Mouse (Mus musculus) kidney, adult 18-20 months (tissue): ENCODE results near the gene Zfp296.

ENCODE experiments used
- DNase-seq: peaks from one replicate; pipeline ENCODE4 v3.0.0; 2021

Gene Zfp296

DNA sequence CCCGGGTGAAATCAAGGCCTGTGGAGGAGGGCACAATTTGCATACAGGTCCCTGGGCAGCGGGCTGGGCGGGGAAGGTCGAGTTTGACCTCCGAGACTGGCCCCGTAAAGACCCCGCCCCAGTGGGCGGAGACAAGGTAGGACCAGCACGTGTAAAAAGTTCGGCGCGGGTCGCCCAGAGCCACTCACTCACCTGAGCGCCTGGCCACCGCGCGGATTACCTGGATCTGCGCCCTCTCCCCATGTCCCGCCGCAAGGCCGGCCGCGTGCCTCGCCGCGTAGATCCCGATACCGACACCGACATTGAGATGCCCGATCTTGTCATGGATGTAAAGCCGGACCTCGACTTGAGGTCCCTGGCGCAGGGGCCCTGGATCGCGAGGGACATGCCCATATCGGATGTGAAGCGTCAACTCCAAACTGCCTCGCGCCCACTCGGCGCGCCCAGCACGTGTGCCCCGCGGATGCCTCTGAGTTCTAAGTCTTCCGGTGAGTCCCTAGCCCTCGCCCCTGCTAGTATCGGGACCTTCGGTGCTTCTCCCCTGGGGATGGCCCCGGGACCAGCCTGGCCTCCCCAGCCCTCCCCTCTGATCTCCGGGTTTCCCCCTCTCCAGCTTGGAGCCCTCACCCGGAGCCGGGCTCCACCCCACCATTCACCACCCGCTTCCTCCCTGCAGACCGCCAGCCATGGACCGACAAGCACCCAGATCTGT, at the start of gene Zfp296, which contains the start of gene Gemin7:
TSS of gene Zfp296 (plus strand) at position 147 of the 712 bp plus-strand sequence.
TSS of gene Gemin7 (minus strand) at position 455 of the 712 bp plus-strand sequence.
- peak; percentile 67 for DNase-seq

DNA sequence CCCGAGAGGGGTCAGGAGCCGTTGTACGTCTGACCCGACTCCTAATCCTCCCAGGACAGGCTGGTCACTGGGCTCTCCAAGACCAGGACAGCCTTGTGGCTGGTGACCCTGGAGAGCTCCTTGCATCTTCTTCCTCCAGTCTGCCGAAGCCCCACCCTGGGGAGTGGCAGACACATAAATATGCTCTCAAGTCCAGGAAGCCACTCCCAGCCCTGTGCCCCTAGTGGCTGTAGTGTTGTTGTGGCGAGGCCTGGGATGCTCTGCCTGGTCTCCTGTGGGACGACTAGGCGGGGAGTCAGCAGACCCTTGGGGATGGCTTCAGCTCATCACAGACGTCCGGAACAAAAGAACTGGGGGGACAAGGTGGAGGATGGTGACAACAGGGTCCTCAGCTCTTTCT, 46.0 kb upstream of the Zfp296 start:
- no peak for DNase-seq

GRCm38 (mm10) chr7:19532240-19532639, 44.8 kb upstream of the Zfp296 start:
- DNase-seq, result no peak

DNA sequence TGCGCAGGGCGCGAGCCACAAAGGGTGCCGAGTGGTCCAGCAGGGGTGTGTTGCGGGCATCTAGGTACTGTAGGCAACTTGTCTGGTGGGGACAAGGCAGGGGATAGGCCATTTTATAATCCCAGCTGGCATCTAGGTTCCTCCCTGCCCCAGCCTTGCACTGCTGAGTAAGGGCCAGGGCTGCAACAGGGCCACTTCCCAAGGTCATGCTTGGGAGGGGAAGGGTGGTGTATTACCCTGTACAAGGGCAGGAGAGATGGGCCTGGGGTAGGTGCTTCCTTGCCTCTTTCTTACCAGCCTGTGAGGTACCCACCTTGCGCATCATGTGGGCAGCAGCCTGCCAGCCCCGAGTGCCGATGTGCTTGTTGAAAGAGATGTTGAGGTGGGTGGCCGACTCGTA, 42.4 kb upstream of the Zfp296 start:
- DNase-seq, result no peak

- peak; percentile 25 for DNase-seq
Observed at GRCm38 (mm10) chr7:19540771-19541566, 36.1 kb upstream of the Zfp296 start.

DNA sequence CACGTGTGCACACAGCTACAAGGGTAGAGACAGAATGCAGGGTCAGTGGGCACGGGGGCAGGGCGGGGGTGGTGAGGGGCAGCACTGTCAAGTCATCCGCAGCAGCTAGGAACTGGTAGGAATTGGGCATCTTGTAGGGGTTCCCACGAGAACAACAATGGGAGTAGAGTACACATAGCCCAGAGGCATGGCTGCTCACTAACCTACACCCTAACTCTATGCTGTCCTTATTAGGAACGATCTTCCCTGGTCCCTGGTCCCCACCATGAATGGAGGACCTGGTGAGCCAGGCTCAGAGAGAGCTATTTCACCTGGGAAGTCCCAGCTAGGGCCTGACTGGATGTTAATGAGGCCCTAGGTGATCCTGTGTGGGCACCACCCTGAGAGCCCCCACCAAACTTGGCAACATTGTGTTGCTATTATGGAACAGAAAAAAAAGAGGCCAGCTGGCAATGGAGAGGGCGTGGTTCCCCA, 35.4 kb upstream of the Zfp296 start:
- no peak for DNase-seq

GRCm38 (mm10) chr7:19542155-19542691, 34.9 kb upstream of the Zfp296 start:
- DNase-seq, result peak; percentile 23

DNA sequence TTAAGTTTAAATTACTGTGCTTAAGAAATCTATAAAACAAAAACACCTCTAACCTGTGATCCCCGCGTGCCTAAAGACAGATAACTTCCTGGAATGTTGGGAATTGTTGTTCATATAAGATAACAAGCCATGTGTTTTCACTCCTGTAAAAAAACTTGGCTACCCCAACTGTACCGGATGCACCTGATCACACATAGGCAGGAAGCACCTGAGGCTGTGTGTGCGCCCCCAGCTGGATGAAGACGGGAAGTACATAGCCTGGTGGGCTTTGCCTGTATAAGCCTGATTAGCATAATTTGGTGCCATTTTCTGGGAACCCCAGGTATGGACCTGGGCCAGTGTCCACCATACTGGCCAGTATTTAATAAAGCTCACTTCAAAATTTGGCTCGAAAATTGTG, 33.5 kb upstream of the Zfp296 start:
- no peak for DNase-seq

DNA sequence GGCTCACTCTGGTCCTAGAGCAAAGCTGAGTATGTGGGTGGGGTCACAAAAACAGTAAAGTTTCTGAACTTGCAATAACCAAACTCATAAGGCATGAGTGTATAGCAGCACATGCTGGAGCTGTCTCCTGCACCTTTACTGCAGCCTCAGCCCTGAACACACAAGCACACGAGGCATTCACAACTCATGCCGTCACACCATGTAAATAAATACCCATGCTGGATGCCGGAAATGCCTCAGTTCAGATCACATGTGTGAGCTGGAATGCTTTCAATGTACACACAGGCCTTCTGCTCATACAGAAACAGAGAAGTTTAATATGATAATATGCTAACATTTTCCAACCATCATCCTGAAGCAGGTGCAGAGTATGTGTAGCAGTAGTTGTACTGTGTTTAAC, 31.1 kb upstream of the Zfp296 start:
- DNase-seq, result no peak

DNA sequence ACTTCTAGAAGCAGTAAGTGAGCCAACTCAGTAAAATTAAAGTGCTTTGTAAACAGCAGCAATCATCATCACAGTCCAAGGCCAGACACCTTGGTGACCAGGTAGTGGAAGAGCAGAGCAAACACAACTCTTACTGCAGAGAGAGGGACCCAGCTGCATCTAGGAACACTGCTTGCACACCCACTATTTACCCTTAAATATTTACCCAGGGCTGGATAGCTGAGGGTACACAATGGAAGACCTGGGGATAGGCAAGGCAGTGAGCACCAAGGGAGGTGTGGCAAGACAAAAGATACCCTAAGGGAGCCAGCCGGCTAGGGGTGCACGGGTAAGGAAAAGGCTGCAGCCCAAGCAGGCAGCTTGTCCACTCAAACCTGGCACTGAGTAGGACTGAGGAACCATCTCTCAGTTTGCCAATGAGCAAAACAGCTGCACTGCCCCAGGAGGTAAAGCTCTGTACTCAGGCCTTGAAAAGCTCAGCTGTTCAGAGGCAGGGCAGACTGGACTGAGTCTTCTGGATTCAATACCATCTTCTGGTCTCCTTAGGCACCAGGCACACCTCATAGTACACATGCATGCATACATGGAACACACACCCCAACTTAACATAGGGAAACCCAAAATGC, 29.6 kb upstream of the Zfp296 start:
- no peak for DNase-seq

DNA sequence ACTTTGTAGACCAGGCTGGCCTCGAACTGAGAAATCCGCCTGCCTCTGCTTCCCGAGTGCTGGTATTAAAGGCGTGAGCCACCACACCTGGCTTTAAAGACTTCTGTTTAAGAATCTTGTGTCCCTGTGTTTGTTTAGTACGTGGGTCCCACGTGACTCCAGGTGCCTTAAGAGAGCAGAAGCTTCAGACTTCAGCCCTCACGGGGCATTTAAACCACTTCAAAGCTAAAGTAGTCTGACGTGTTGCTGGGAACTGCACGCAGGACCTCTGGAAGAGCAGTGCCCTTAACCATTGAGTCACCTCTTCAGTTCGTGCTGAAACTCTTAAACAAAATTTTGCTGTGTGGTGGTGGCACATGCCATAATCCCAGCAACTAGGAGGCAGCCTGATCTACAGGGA, 27.7 kb upstream of the Zfp296 start:
- DNase-seq, result no peak

DNA sequence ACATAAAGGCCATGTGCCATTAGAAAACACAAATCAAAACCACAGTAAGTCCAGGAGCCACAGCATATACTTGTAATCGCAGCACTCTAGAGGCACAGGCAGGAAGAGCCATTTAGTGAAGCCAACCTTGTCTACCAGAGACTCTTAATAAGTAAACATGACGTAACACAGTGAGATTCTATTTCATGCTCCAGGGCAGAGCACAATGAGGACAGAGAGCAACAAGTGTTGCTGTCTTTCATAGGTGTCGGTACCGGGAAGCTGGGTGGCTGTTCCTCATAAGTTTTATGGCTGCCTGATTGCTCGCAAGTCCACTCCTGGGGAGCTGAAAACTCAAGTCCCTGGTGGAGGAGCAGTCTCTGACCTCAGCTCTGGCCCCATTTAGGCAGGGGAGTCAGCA, 25.5 kb upstream of the Zfp296 start:
- DNase-seq, result no peak

DNA sequence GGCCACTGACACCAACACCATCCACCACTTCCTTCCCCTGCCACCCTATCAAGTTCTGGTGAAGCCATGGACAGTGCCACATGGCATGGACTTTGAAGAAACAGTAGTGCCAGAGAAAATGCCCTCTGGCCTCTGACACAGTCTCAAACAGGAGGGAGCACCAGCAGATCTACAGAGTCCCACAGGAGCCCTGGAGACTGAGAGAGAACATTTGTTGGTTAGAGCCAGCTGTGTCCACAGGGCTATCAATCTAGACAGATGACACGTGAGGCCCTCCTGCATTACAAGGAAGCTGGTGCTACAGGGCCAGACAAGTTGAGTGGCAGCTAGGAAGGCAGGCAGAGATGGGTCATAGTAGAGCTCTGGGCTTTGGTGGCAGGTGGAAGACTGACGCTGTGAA, 24.6 kb upstream of the Zfp296 start:
- no peak for DNase-seq

GRCm38 (mm10) chr7:19554168-19554567, 22.9 kb upstream of the Zfp296 start:
- DNase-seq, result no peak

- DNase-seq, result no peak
Observed at GRCm38 (mm10) chr7:19557086-19557485, 20.0 kb upstream of the Zfp296 start.

DNA sequence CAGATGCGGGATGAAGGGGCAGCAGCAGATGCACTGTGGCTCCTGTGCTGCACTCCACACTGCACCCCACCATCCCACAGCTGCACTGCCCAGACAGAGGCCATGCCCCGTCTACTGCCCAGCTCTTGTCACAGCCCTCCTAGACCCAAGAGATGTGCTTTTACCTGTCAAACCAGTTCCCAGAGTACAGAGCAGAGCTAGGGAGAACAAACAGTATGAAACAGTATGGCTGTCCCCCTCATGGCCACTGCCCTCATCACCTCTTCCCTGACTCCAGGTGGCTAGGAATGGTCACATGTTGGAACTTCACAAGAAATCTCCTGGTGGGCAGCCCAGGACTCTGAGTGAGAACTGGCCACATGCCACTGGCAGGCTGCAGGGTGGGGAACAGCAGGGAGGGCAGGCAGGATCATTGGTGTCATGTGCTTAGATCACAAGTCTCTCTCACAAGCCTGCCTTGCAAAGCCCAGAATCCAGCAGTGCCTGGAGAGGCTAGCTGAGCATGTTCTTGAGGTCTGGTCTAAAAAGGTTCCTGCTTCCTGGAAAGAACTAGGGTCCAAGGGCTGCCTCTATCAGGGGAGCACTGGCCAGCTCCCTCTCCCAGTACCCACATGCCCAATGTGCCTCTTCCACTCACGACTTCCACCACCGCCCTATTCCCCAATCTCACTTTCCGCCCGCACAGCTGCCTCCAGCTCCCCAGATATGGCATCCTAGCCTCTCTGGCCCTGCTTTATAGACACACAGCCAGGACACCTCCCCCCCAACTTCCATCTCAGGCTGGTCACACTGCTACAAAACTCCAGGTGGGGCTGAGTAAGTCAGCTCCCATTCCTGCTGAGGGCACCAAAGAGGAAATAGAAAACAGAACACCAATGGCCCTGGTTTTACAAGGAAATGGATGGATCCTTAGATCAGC, 18.8 kb upstream of the Zfp296 start:
- DNase-seq, result no peak

DNA sequence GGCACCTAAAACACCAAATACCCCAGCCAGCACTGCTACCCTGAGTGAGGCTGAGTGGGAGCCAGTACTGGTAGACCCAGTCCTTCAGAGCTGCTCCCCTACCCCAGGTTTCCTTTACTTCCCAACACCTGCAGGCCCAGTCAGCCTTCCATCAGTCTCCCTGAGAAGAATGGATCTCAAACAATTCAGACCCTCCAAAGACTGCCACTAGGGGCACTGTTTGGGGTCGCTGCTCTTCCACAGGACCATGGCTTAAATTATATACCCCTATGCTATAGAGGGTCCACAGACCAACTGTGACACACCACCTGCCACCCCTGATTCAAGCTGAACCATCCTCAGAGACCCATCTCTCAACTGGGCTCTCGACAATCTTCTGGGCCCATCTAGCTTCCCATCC, 18.1 kb upstream of the Zfp296 start:
- no peak for DNase-seq

DNA sequence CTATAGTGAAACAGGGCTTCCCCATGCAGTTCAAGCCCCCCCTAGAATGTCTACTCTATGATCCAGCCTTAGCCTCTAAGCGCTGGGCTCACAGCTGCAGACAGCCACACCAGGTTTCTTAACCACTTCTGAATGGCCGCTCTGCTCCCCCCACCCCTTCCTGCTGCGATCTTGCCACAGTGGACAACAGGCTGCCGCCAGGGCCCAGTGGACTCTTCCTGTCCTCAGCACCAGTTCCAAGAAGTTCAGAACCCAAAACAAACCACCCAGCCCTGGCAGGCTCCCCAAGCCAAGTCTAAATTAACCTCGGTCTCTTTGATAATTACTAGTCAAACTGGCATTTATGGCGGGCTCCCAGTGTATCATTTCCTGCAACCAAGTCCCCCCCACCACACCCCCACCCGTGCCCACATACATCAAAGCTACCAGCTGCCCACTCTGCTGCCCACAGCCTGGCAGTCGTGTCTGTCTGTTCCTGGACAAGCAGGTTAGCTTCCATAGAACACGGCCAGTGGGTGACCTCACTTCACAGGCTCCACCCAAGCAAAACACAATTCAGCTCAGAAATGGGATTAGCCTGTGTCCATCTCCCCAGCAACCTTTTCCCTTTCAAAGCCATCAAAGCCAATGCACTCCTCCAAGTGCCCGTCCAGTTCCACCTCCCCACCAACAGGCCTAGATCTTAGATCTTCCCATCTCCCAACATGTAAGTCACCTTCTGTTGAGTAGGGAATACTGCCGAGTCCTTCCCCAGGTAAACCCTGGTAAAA, 16.4 kb upstream of the Zfp296 start:
- no peak for DNase-seq

GRCm38 (mm10) chr7:19561431-19561764, 15.7 kb upstream of the Zfp296 start:
- DNase-seq, result peak; percentile 40

DNA sequence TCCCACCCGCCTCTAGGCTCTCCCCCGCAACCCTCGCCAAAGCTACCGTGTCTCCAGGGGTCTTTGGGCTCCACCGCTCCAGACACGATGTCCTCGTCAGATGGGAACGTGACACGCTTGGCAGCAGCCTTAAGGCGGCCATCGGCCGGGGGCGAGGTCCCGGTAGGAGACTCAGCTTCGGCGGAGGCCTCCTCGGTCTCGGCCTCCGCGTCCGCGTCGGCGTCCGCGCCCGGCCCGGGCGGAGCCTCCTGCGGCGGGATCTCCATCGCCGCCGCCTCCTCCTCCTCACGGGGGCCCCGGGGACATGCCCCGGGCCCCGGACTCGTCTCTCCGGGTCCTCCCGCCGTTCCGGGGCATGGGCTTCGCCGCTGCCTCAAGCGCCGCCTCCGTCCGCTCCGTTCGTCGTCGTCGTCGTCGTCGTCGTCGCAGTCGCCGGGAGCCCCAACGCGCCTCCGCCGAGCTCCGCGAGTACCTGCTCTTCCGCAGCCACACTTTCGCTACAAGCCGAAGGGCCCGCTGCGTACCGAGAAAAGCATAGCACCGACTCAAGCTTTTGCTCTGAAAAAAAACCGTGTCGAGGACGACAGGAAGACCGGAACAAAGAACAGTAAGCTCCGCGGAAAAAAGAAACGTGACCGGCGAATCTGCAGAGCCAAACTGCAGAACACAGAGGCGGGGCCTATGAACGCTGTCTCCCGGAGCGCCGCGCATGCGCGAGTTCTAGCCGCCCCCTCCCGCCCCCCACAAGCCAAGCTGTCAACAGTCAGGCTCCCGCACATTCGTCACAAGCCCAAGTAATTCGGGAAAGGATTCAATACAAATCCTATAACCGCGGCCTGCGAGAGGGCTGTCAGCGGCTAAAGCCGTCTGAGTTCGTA, 15.1 kb upstream of the Zfp296 start:
- DNase-seq, result peak; percentile 92
